Mouse (Mus musculus) C2C12 (cell line): ENCODE data around the gene Cdh4.

ENCODE experiments used
- CTCF ChIP-seq: IDR thresholded peaks from one replicate; pipeline ENCODE4 v1.5.1; 2011; ENCODE audit not compliant: control insufficient read depth, insufficient read depth, insufficient read length
- FOSL1 ChIP-seq: IDR thresholded peaks from one replicate; pipeline ENCODE4 v1.8.0; 2011; ENCODE audit warnings: mild to moderate bottlenecking, low read length; ENCODE audit not compliant: poor library complexity, insufficient read depth, severe bottlenecking
- MAX ChIP-seq: IDR thresholded peaks from one replicate; pipeline ENCODE4 v1.6.1; 2011; ENCODE audit warnings: mild to moderate bottlenecking, control low read depth
- MYOD1 ChIP-seq: IDR thresholded peaks from one replicate; pipeline ENCODE4 v1.6.1; 2011; ENCODE audit warnings: low read depth; ENCODE audit not compliant: control insufficient read depth, insufficient read length
- MYOG ChIP-seq: IDR thresholded peaks from one replicate; pipeline ENCODE4 v1.6.1; 2011; ENCODE audit not compliant: control insufficient read depth, insufficient read length; ENCODE audit errors: extremely low read depth
- USF1 ChIP-seq: IDR thresholded peaks from one replicate; pipeline ENCODE4 v1.6.1; 2011; ENCODE audit warnings: low read depth, mild to moderate bottlenecking, control low read depth, moderate library complexity

DNA sequence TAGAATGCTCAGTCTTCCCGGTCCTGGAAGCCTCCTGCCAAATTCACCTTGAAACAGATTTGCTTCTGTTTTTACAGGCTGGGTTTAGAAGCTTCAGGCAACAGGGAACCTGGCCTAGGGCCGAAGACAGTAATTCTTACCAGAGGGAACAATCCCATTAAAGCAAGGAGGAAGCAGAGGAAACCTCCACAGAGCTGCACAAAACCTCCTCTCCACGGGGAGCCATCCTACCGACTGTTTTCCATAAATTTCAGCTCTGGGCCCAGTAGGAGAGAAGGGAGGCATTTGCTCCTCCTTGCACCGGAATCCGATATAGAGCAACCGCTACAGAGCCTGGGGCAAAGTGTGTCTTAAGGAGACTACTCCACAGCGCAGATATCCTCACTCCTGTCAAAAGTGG lies 79.9 kb downstream of the Cdh4 start:
- TF ChIP-seq CTCF (no peak), MAX (no peak), USF1 (no peak), MYOG (no peak), MYOD1 (no peak), FOSL1 (no peak)
